Comparison of ENCODE assay signal across 15 mouse cellular contexts in genomic region chr7:125723189-125723972, GRCm38 (mm10). TPM values are rescaled to one million over a fixed set of nuclear protein-coding genes. Genes with fewer than 3 reads are reported as not detected.
DNase-seq lines count a peak whose midpoint lies in the region; ATAC-seq and TF ChIP-seq lines count a peak whose summit lies in the region.
"Had no signal": no experiment of that assay in that cellular context is flagged by ENCODE, and none has a peak within 500 bp of the region (broad histone marks: within the 10 kb centered on the region; RNA-seq: fewer than 3 reads in every experiment).

No protein-coding gene starts in this region.

- no peak overlapping the region for H3K4me3 ChIP-seq in forebrain, embryonic 12.5 days (replicated peaks)
- no peak overlapping the region for H3K4me3 ChIP-seq in forebrain, embryonic 11.5 days (ENCODE audit: low read depth, low read length)
- no peak overlapping the region for H3K4me3 ChIP-seq in intestine, postnatal 0 days (ENCODE audit: low read depth, low read length)
- H3K4me3 ChIP-seq: liver, embryonic 15.5 days; neural tube, embryonic 12.5 days had no signal

- H3K4me1 ChIP-seq in forebrain, embryonic 12.5 days: peaks cover 2% of the 10 kb centered on the region; the same call in 1 of the 2 replicates
- no peaks in the 10 kb centered on the region for H3K4me1 ChIP-seq in forebrain, embryonic 11.5 days (replicated peaks; ENCODE audit: control insufficient read depth, insufficient read depth, low read length)
- H3K4me1 ChIP-seq in intestine, postnatal 0 days (replicated peaks; ENCODE audit: control insufficient read depth, insufficient read depth, low read length): no peaks in the 10 kb centered on the region
- H3K4me1 ChIP-seq: liver, embryonic 15.5 days; neural tube, embryonic 12.5 days had no signal

- no peaks in the 10 kb centered on the region for H3K9me3 ChIP-seq in forebrain, embryonic 12.5 days
- H3K9me3 ChIP-seq in forebrain, embryonic 11.5 days (ENCODE audit: control insufficient read depth, low read length): no peaks in the 10 kb centered on the region
- no peaks in the 10 kb centered on the region for H3K9me3 ChIP-seq in intestine, postnatal 0 days (ENCODE audit: control insufficient read depth)
- H3K9me3 ChIP-seq: liver, embryonic 15.5 days; neural tube, embryonic 12.5 days had no signal

- 54% methylated on average over 5 of the region's 5 CpGs for WGBS in forebrain, embryonic 12.5 days
- 53% methylated on average over 5 of the region's 5 CpGs for WGBS in forebrain, embryonic 11.5 days
- 50% methylated on average over 5 of the region's 5 CpGs for WGBS in intestine, postnatal 0 days

- no peaks in the 10 kb centered on the region for H3K27me3 ChIP-seq in forebrain, embryonic 12.5 days
- no peaks in the 10 kb centered on the region for H3K27me3 ChIP-seq in forebrain, embryonic 11.5 days (ENCODE audit: control insufficient read depth, insufficient read depth, low read length)
- H3K27me3 ChIP-seq in intestine, postnatal 0 days (replicated peaks; ENCODE audit: control insufficient read depth, insufficient read depth, low read length): no peaks in the 10 kb centered on the region
- H3K27me3 ChIP-seq: liver, embryonic 15.5 days; megakaryocyte, embryonic 14.5 days; neural tube, embryonic 12.5 days; Patski had no signal

- H3K27ac ChIP-seq in forebrain, embryonic 12.5 days: 0 out of 2 replicates have a peak overlapping the region, but pooled peaks have one; percentile 25
- no peak overlapping the region for H3K27ac ChIP-seq in forebrain, embryonic 11.5 days (ENCODE audit: low read depth, low read length)
- no peak overlapping the region for H3K27ac ChIP-seq in intestine, postnatal 0 days (ENCODE audit: low read depth, low read length)
- H3K27ac ChIP-seq: liver, embryonic 15.5 days; neural tube, embryonic 12.5 days had no signal

- DNase-seq in forebrain, embryonic 11.5 days (ENCODE audit: low spot score): no peak
- DNase-seq in right cerebral cortex, postnatal 25 days: peak; percentile 13
- no peak for DNase-seq in right cerebral cortex, postnatal 36 days (ENCODE audit: low spot score in 2 of 2)
- no peak for DNase-seq in adrenal gland, postnatal 10 days
- no peak for DNase-seq in natural killer cell, adult 2 months (ENCODE audit: low spot score in 2 of 2)
- no peak for DNase-seq in embryo, embryonic 11 days
- DNase-seq: adrenal gland, postnatal 36 days; B cell, adult 2 months had no signal

- no peak overlapping the region for H3K9ac ChIP-seq in forebrain, embryonic 12.5 days
- no peak overlapping the region for H3K9ac ChIP-seq in forebrain, embryonic 11.5 days (ENCODE audit: low read length)
- H3K9ac ChIP-seq in intestine, postnatal 0 days (ENCODE audit: low read depth, low read length): no peak overlapping the region
- H3K9ac ChIP-seq: liver, embryonic 15.5 days; neural tube, embryonic 12.5 days had no signal

- H3K4me2 ChIP-seq in forebrain, embryonic 12.5 days: no peak overlapping the region
- no peak overlapping the region for H3K4me2 ChIP-seq in forebrain, embryonic 11.5 days (ENCODE audit: low read depth, low read length, severe bottlenecking)
- H3K4me2 ChIP-seq in intestine, postnatal 0 days (replicated peaks; ENCODE audit: low read depth): no peak overlapping the region
- H3K4me2 ChIP-seq: liver, embryonic 15.5 days; neural tube, embryonic 12.5 days had no signal

- TF ChIP-seq CTCF in intestine, postnatal 0 days (IDR thresholded peaks at IDR 0.05; ENCODE audit: low read depth): no peak

- no peak for ATAC-seq in forebrain, embryonic 12.5 days (ENCODE audit: low FRiP score)
- no peak for ATAC-seq in forebrain, embryonic 11.5 days (replicated peaks; ENCODE audit: low FRiP score)
- ATAC-seq in intestine, postnatal 0 days: peak; percentile 37; the same call in 1 of the 2 replicates
- ATAC-seq: inflammation-experienced regulatory T-cells, adult 6 months; Patski had no signal

- no peaks in the 10 kb centered on the region for H3K36me3 ChIP-seq in forebrain, embryonic 12.5 days (replicated peaks)
- H3K36me3 ChIP-seq in forebrain, embryonic 11.5 days (ENCODE audit: control insufficient read depth, insufficient read depth, low read length): no peaks in the 10 kb centered on the region
- no peaks in the 10 kb centered on the region for H3K36me3 ChIP-seq in intestine, postnatal 0 days (ENCODE audit: control insufficient read depth, insufficient read depth)
- H3K36me3 ChIP-seq: liver, embryonic 15.5 days; neural tube, embryonic 12.5 days had no signal

RNA-seq across cellular contexts. Expression of gene D430042O09Rik, which starts 15.7 kb away (rescaled TPM):
- 9.9 and 12.2 TPM in 2 replicates for polyA plus RNA-seq in forebrain, embryonic 12.5 days (2016; fragmentation: Nextera tagmentation; extraction: Ambion mirVana)
- polyA plus RNA-seq in forebrain, embryonic 11.5 days (2014; fragmentation: Nextera tagmentation; extraction: Ambion mirVana): 11.2 and 12.1 TPM in 2 replicates
- polyA plus RNA-seq in intestine, postnatal 0 days (2015; fragmentation: Nextera tagmentation; extraction: Ambion mirVana): 2.6 and 3.1 TPM in 2 replicates
- 10 to 100 TPM; 16.7 to 17.8 TPM for total RNA-seq in adrenal gland, postnatal 10 days (2021)

RNA-seq across cellular contexts. Expression of gene Gtf3c1, which starts 15.8 kb away (rescaled TPM):
- 51.4 and 53.6 TPM in 2 replicates for polyA plus RNA-seq in forebrain, embryonic 12.5 days (2016; fragmentation: Nextera tagmentation; extraction: Ambion mirVana)
- polyA plus RNA-seq in forebrain, embryonic 11.5 days (2014; fragmentation: Nextera tagmentation; extraction: Ambion mirVana): 47.2 and 49.4 TPM in 2 replicates
- 6.8 and 8.0 TPM in 2 replicates for polyA plus RNA-seq in intestine, postnatal 0 days (2015; fragmentation: Nextera tagmentation; extraction: Ambion mirVana)
- 10 to 100 TPM; 55.0 to 67.9 TPM for total RNA-seq in adrenal gland, postnatal 10 days (2021)
